8 mouse cellular contexts compared by ENCODE assay signal in genomic region chr15:80671295-80672252, GRCm38 (mm10). TPM values are rescaled to one million over a fixed set of nuclear protein-coding genes. Genes with fewer than 3 reads are reported as not detected.
DNase-seq lines count a peak whose midpoint lies in the region; ATAC-seq and TF ChIP-seq lines count a peak whose summit lies in the region.

Fam83f (plus strand) TSS chr15:80671847.

- peak within 1 kb of the TSS; percentile 48 for H3K4me3 ChIP-seq in ES-Bruce4 (ENCODE audit: low read depth, low read length)
- H3K4me3 ChIP-seq in heart, embryonic 11.5 days (ENCODE audit: low read depth, low read length): peak within 1 kb of the TSS; percentile 49
- peak within 1 kb of the TSS; percentile 50 for H3K4me3 ChIP-seq in lung, embryonic 16.5 days (ENCODE audit: low read length)

- TF ChIP-seq CTCF in ES-Bruce4 (IDR thresholded peaks at IDR 0.05; ENCODE audit: low read depth, low read length): no peak

- 0 out of 2 replicates have a peak, but pooled peaks cover 2% of the 10 kb centered on the region for H3K9me3 ChIP-seq in ES-Bruce4 (replicated peaks; ENCODE audit: control insufficient read depth, insufficient read depth, low read length, poor library complexity, severe bottlenecking)
- H3K9me3 ChIP-seq in heart, embryonic 11.5 days (replicated peaks; ENCODE audit: control insufficient read depth, low read length): no peaks in the 10 kb centered on the region
- H3K9me3 ChIP-seq in lung, embryonic 16.5 days (ENCODE audit: control insufficient read depth, low read length): peaks cover 2% of the 10 kb centered on the region; the same call in 1 of the 2 replicates

- WGBS in heart, embryonic 11.5 days (ENCODE audit: insufficient replicate concordance): 5% methylated on average over 85 of the region's 85 CpGs
- WGBS in lung, embryonic 16.5 days: 7% methylated on average over 71 of the region's 85 CpGs

- H3K27me3 ChIP-seq in ES-Bruce4 (ENCODE audit: control insufficient read depth, insufficient read depth, low read length, poor library complexity, severe bottlenecking): no peaks in the 10 kb centered on the region
- peaks cover 47% of the 10 kb centered on the region for H3K27me3 ChIP-seq in heart, embryonic 11.5 days (ENCODE audit: control insufficient read depth, insufficient read depth, low read length)
- H3K27me3 ChIP-seq in lung, embryonic 16.5 days (ENCODE audit: control insufficient read depth, insufficient read depth, low read depth, low read length): peaks cover 14% of the 10 kb centered on the region

- TF ChIP-seq POLR2A in ES-Bruce4 (IDR thresholded peaks at IDR 0.05; ENCODE audit: insufficient read depth, low read length): no peak

- H3K9ac ChIP-seq in ES-Bruce4 (ENCODE audit: low read depth, poor library complexity, severe bottlenecking): peak within 1 kb of the TSS; percentile 50
- H3K9ac ChIP-seq in heart, embryonic 11.5 days (ENCODE audit: low read depth, low read length): peak within 1 kb of the TSS; percentile 63
- peak within 1 kb of the TSS; percentile 62 for H3K9ac ChIP-seq in lung, embryonic 16.5 days (ENCODE audit: low read length)

- peak; percentile 31; the same call in 1 of the 2 replicates for ATAC-seq in heart, embryonic 11.5 days (replicated peaks; ENCODE audit: insufficient number of reproducible peaks, low FRiP score, low TSS enrichment)
- peak; percentile 85 for ATAC-seq in lung, embryonic 16.5 days (ENCODE audit: low read depth)
- peak; percentile 65 for ATAC-seq in neutrophil, adult 5-6 weeks (ENCODE audit: extremely low read depth, insufficient number of reproducible peaks, low FRiP score, poor library complexity, severe bottlenecking)

- TF ChIP-seq EP300 in ES-Bruce4 (IDR thresholded peaks at IDR 0.05; ENCODE audit: insufficient read depth, low read depth, low read length): no peak

- DNase-seq in embryo, embryonic 11 days: peak; percentile 50
- DNase-seq in kidney, adult 9 months: peak; percentile 55
- no peak for DNase-seq in frontal cortex, postnatal 10 days (ENCODE audit: low spot score in 2 of 2)
- no peak for DNase-seq in cerebellum, adult 11 months

- no peaks in the 10 kb centered on the region for H3K36me3 ChIP-seq in ES-Bruce4 (ENCODE audit: control insufficient read depth, insufficient read depth, low read length, poor library complexity, severe bottlenecking)
- no peaks in the 10 kb centered on the region for H3K36me3 ChIP-seq in heart, embryonic 11.5 days (ENCODE audit: control insufficient read depth, insufficient read depth, low read length)
- H3K36me3 ChIP-seq in lung, embryonic 16.5 days (ENCODE audit: control insufficient read depth, insufficient read depth, low read length): no peaks in the 10 kb centered on the region

- no peaks in the 10 kb centered on the region for H3K4me1 ChIP-seq in ES-Bruce4 (ENCODE audit: control insufficient read depth, insufficient read depth, low read length)
- H3K4me1 ChIP-seq in heart, embryonic 11.5 days (ENCODE audit: control insufficient read depth, insufficient read depth, low read length): peaks cover 6% of the 10 kb centered on the region; the same call in 1 of the 2 replicates
- H3K4me1 ChIP-seq in lung, embryonic 16.5 days (replicated peaks; ENCODE audit: control insufficient read depth, insufficient read depth, low read length): peaks cover 9% of the 10 kb centered on the region

- no peak within 1 kb of the TSS for H3K27ac ChIP-seq in ES-Bruce4 (ENCODE audit: insufficient read depth, low read length)
- H3K27ac ChIP-seq in heart, embryonic 11.5 days (ENCODE audit: low read depth, low read length): no peak within 1 kb of the TSS
- no peak within 1 kb of the TSS for H3K27ac ChIP-seq in lung, embryonic 16.5 days (ENCODE audit: low read length)

- peak within 1 kb of the TSS; percentile 89 for H3K4me2 ChIP-seq in heart, embryonic 11.5 days
- H3K4me2 ChIP-seq in lung, embryonic 16.5 days (ENCODE audit: low read depth, low read length): peak within 1 kb of the TSS; percentile 86

RNA-seq across cellular contexts. Expression of gene Fam83f, which starts in this region (rescaled TPM):
- 2.4 and 2.7 TPM in 2 replicates for polyA plus RNA-seq in ES-Bruce4 (2011; ENCODE audit: insufficient read depth, insufficient read length, low read depth, missing spikeins)
- polyA plus RNA-seq in heart, embryonic 11.5 days (2014; fragmentation: Nextera tagmentation; extraction: Ambion mirVana): 0.19 TPM in 1 of 2 replicates, not detected in the other
- 1.3 and 1.5 TPM in 2 replicates for polyA plus RNA-seq in lung, embryonic 16.5 days (2015; fragmentation: Nextera tagmentation; extraction: Ambion mirVana)
- total RNA-seq in neutrophil, adult 5-6 weeks (2017): 0.35 and 0.49 TPM in 2 replicates

Comparison
In these comparisons a context has a peak if more than half of its experiments do, and no peak if none do; other contexts are left out.
1. Peak in ATAC-seq, H3K4me3 ChIP-seq, H3K9ac ChIP-seq and H3K4me2 ChIP-seq in heart, embryonic 11.5 days; RNA of the gene not detected or under 1 TPM.
2. Peak in ATAC-seq in neutrophil, adult 5-6 weeks; RNA of the gene not detected or under 1 TPM.
3. DNase-seq: peak in embryo, embryonic 11 days (single experiment) and kidney, adult 9 months (single experiment); none in frontal cortex, postnatal 10 days (0 of 2) and cerebellum, adult 11 months (single experiment).
4. ATAC-seq: peak in every context shown above with its lines; median percentile 85 in lung, embryonic 16.5 days; 65 in neutrophil, adult 5-6 weeks; 31 in heart, embryonic 11.5 days.
5. Peak in every context shown above with its lines, with median percentiles within 50 percentile points of each other: H3K4me3 ChIP-seq and H3K9ac ChIP-seq.